Mouse (Mus musculus) intestine, embryonic 16.5 days (tissue): ENCODE measurements around the gene Edrf1. TPM values are rescaled to one million over a fixed set of nuclear protein-coding genes. Genes with fewer than 3 reads are reported as not detected.
"Not testable (repeated sequence)": the region's sequence is repeated elsewhere in the genome, so short reads cannot be mapped to it uniquely, and the experiment has no call there.

Experiments
- ATAC-seq: fragments of 200-750 bp; cut with Nextera tagmentation; 2 replicates; pipeline ENCODE4 v1.8.0; 2017; ENCODE audit warnings: moderate TSS enrichment, moderate library complexity
- H3K27ac ChIP-seq: fragments of 300-500 bp; sonication (generic); 2 replicates; pipeline ENCODE4 v1.5.1; 2014; ENCODE audit warnings: mild to moderate bottlenecking, low read length
- H3K27me3 ChIP-seq: fragments of 300-500 bp; sonication (generic); replicated peaks from 2 replicates; pipeline ENCODE4 v1.6.1; 2014; ENCODE audit warnings: low read length, control low read depth, mixed read lengths; ENCODE audit not compliant: control insufficient read depth, insufficient read depth
- H3K36me3 ChIP-seq: fragments of 300-500 bp; sonication (generic); 2 replicates; pipeline ENCODE4 v1.6.1; 2014; ENCODE audit warnings: low read length, control low read depth; ENCODE audit not compliant: control insufficient read depth, insufficient read depth
- H3K4me1 ChIP-seq: fragments of 300-500 bp; sonication (generic); 2 replicates; pipeline ENCODE4 v1.6.1; 2014; ENCODE audit warnings: low read length, control low read depth, mixed read lengths; ENCODE audit not compliant: control insufficient read depth, insufficient read depth
- H3K4me2 ChIP-seq: fragments of 300-500 bp; sonication (generic); 2 replicates; pipeline ENCODE4 v1.6.1; 2014; ENCODE audit warnings: low read depth, low read length, control low read depth
- H3K4me3 ChIP-seq: fragments of 300-500 bp; sonication (generic); 2 replicates; pipeline ENCODE4 v1.5.1; 2014; ENCODE audit warnings: mild to moderate bottlenecking, low read length
- H3K9ac ChIP-seq: fragments of 300-500 bp; sonication (generic); 2 replicates; pipeline ENCODE4 v1.6.1; 2014; ENCODE audit warnings: low read depth, low read length
- H3K9me3 ChIP-seq: fragments of 300-500 bp; sonication (generic); 2 replicates; pipeline ENCODE4 v1.6.1; 2016; ENCODE audit warnings: low read length, control low read depth; ENCODE audit not compliant: control insufficient read depth
- WGBS: fragments of 180-500 bp; shearing (Covaris S2); extraction: QIAGEN DNeasy Blood & Tissue Kit; methylation state at CpG from one replicate; pipeline ENCODE4 v1.1.7; 2014; 5-methylcytosine and 5-hydroxymethylcytosine counted together
- polyA plus RNA-seq: library from polyadenylated mRNA; unstranded; fragments of >200 nt; fragmentation: Nextera tagmentation; extraction: Ambion mirVana; gene quantifications from 2 replicates; pipeline ENCODE4 v1.2.1, GENCODE M21; 2015

The Edrf1 gene
- polyA plus RNA-seq, 1 experiment from 2014 or later: 14.1 TPM

- H3K27ac ChIP-seq: no peak overlapping the region
- no peaks in the 10 kb centered on the region for H3K9me3 ChIP-seq
- H3K36me3 ChIP-seq: 0 out of 2 replicates have a peak, but pooled peaks cover 4% of the 10 kb centered on the region
- H3K4me1 ChIP-seq: no peaks in the 10 kb centered on the region
- 95% methylated on average over 8 of the region's 8 CpGs for WGBS
- ATAC-seq: no peak
- no peak overlapping the region for H3K9ac ChIP-seq
- no peaks in the 10 kb centered on the region for H3K27me3 ChIP-seq
- H3K4me2 ChIP-seq: no peak overlapping the region
- no peak overlapping the region for H3K4me3 ChIP-seq
These were observed 41.4 kb downstream of the Edrf1 start for GRCm38 (mm10) chr7:133678716-133679115.

- Histone ChIP-seq H3K4me1 (no peaks in the 10 kb centered on the region), H3K9ac (no peak overlapping the region), H3K4me3 (no peak overlapping the region), H3K36me3 (0 out of 2 replicates have a peak, but pooled peaks cover 4% of the 10 kb centered on the region), H3K27ac (no peak overlapping the region), H3K27me3 (no peaks in the 10 kb centered on the region), H3K9me3 (peaks cover 2% of the 10 kb centered on the region; the same call in 1 of the 2 replicates), H3K4me2 (no peak overlapping the region)
- no peak for ATAC-seq
- WGBS: 53% methylated on average over 4 of the region's 4 CpGs
These were observed 42.1 kb downstream of the Edrf1 start for GRCm38 (mm10) chr7:133679439-133679838.

- no peak for ATAC-seq
- Histone ChIP-seq H3K27me3 (no peaks in the 10 kb centered on the region), H3K4me3 (no peak within 1 kb of the TSS), H3K9ac (no peak within 1 kb of the TSS), H3K36me3 (0 out of 2 replicates have a peak, but pooled peaks cover 4% of the 10 kb centered on the region), H3K4me1 (no peaks in the 10 kb centered on the region), H3K4me2 (no peak within 1 kb of the TSS), H3K9me3 (peaks cover 4% of the 10 kb centered on the region; the same call in 1 of the 2 replicates), H3K27ac (no peak within 1 kb of the TSS)
- WGBS: 62% methylated on average over 3 of the region's 3 CpGs
These were observed 42.6 kb downstream of the Edrf1 start, which contains the start of gene Mmp21 for GRCm38 (mm10) chr7:133679961-133680360. Gene Mmp21, minus strand, starts transcription at chr7:133680061.

GRCm38 (mm10) chr7:133683626-133684025 is 46.3 kb downstream of the Edrf1 start:
- no peaks in the 10 kb centered on the region for H3K27me3 ChIP-seq
- no peaks in the 10 kb centered on the region for H3K4me1 ChIP-seq
- no peak overlapping the region for H3K9ac ChIP-seq
- ATAC-seq: no peak
- H3K27ac ChIP-seq: no peak overlapping the region
- no peak overlapping the region for H3K4me3 ChIP-seq
- H3K9me3 ChIP-seq: peaks cover 8% of the 10 kb centered on the region; the same call in 1 of the 2 replicates
- H3K4me2 ChIP-seq: no peak overlapping the region
- WGBS: 79% methylated on average over 5 of the region's 5 CpGs
- H3K36me3 ChIP-seq: 0 out of 2 replicates have a peak, but pooled peaks cover 5% of the 10 kb centered on the region

- WGBS: 82% methylated on average over 5 of the region's 5 CpGs
- no peak overlapping the region for H3K9ac ChIP-seq
- H3K9me3 ChIP-seq: peaks cover 8% of the 10 kb centered on the region; the same call in 1 of the 2 replicates
- H3K27ac ChIP-seq: no peak overlapping the region
- H3K36me3 ChIP-seq: peaks cover 8% of the 10 kb centered on the region; the same call in 1 of the 2 replicates
- no peaks in the 10 kb centered on the region for H3K27me3 ChIP-seq
- H3K4me2 ChIP-seq: no peak overlapping the region
- no peak for ATAC-seq
- H3K4me1 ChIP-seq: no peaks in the 10 kb centered on the region
- H3K4me3 ChIP-seq: no peak overlapping the region
These were observed 46.8 kb downstream of the Edrf1 start for GRCm38 (mm10) chr7:133684110-133684509.

- Histone ChIP-seq H3K36me3 (peaks cover 14% of the 10 kb centered on the region; the same call in 1 of the 2 replicates), H3K4me3 (no peak overlapping the region), H3K9me3 (peaks cover 8% of the 10 kb centered on the region; the same call in 1 of the 2 replicates), H3K27ac (no peak overlapping the region), H3K4me1 (no peaks in the 10 kb centered on the region), H3K27me3 (no peaks in the 10 kb centered on the region), H3K9ac (no peak overlapping the region), H3K4me2 (no peak overlapping the region)
- no peak for ATAC-seq
- 89% methylated on average over 6 of the region's 6 CpGs for WGBS
These were observed 47.4 kb downstream of the Edrf1 start for GRCm38 (mm10) chr7:133684701-133685100.

- not testable (repeated sequence) for H3K27ac ChIP-seq, H3K9ac ChIP-seq
These were observed 48.3 kb downstream of the Edrf1 start for GRCm38 (mm10) chr7:133685644-133686043.

GRCm38 (mm10) chr7:133698021-133698709 is 60.8 kb downstream of the Edrf1 start:
- no peaks in the 10 kb centered on the region; the same call in 1 of the 2 replicates for H3K36me3 ChIP-seq
- no peak overlapping the region for H3K9ac ChIP-seq
- WGBS: 84% methylated on average over 12 of the region's 12 CpGs
- no peak overlapping the region for H3K4me2 ChIP-seq
- H3K4me1 ChIP-seq: no peaks in the 10 kb centered on the region
- H3K27ac ChIP-seq: no peak overlapping the region
- no peaks in the 10 kb centered on the region for H3K27me3 ChIP-seq
- H3K4me3 ChIP-seq: no peak overlapping the region
- no peaks in the 10 kb centered on the region for H3K9me3 ChIP-seq
- peak; percentile 66 for ATAC-seq

More at GRCm38 (mm10) chr7:133685644-133686043, 48.3 kb downstream of the Edrf1 start:
- not testable (repeated sequence) for H3K4me3 ChIP-seq, H3K4me1 ChIP-seq, ATAC-seq, H3K27me3 ChIP-seq, H3K9me3 ChIP-seq, H3K4me2 ChIP-seq
- peaks cover 18% of the 10 kb centered on the region; the same call in 1 of the 2 replicates for H3K36me3 ChIP-seq

- 81% methylated on average over 4 of the region's 4 CpGs for WGBS
- no peak for ATAC-seq
These were observed 62.5 kb downstream of the Edrf1 start for GRCm38 (mm10) chr7:133699885-133700284.

More at GRCm38 (mm10) chr7:133699885-133700284, 62.5 kb downstream of the Edrf1 start:
- H3K9me3 ChIP-seq: no peaks in the 10 kb centered on the region
- H3K27me3 ChIP-seq: no peaks in the 10 kb centered on the region
- H3K4me1 ChIP-seq: no peaks in the 10 kb centered on the region
- no peak overlapping the region for H3K9ac ChIP-seq
- H3K36me3 ChIP-seq: no peaks in the 10 kb centered on the region; the same call in 1 of the 2 replicates
- no peak overlapping the region for H3K4me3 ChIP-seq
- H3K27ac ChIP-seq: no peak overlapping the region
- no peak overlapping the region for H3K4me2 ChIP-seq
